Mouse (Mus musculus) lung, postnatal 14 days (tissue): Measurements from ENCODE around the gene Zbtb48.
A peak's percentile ranks its signal among the peaks of the same experiment; 100 is the strongest.
"Not testable (repeated sequence)": the region's sequence is repeated elsewhere in the genome, so short reads cannot be mapped to it uniquely, and the experiment has no call there.

Source experiments
- DNase-seq: peaks from one replicate; pipeline ENCODE4 v3.0.0; 2021

The Zbtb48 gene

DNA sequence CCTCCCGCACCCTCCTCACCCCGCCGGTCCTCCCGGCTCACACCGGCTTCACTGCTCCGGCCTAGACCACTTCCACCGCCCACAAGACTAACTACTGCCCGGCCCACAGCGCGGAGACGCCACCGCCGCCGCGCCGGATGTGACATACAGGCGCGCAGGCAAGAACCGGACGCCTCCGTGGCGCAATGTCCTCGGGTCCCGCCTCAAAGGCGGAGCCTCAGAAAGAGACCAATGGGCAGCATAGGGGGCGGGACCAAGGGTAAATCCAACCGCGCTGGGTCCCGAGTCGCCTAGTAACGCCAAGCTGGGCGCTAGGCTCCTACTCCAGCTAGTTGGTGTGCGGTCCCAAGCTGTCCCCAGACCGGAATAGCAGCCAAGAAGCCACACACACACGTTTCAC is at the start of gene Zbtb48:
Zbtb48 (minus strand) TSS at position 148 of the 400 bp plus-strand sequence.
- DNase-seq = peak; percentile 97

DNA sequence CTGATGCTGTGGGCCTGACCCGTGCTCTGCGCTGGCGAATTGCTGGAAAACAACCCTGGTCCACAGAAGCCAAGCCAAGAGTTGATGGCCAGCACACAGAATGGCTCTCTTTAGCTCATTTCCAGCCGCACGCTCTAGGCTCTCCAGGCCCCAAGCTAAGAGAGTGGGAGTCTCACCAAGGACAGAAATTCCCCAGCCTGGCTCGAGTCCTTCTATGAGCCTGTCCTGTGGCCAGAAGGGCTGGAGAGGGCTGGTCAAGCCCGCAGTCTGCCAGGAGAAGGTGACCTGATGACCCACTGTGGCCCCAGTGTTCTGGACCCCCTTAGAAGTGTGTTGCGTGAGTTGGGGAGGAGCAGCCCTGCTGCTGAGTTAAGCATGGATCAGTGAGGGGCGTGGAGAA is 49.7 kb upstream of the Zbtb48 start:
- no peak for DNase-seq

DNA sequence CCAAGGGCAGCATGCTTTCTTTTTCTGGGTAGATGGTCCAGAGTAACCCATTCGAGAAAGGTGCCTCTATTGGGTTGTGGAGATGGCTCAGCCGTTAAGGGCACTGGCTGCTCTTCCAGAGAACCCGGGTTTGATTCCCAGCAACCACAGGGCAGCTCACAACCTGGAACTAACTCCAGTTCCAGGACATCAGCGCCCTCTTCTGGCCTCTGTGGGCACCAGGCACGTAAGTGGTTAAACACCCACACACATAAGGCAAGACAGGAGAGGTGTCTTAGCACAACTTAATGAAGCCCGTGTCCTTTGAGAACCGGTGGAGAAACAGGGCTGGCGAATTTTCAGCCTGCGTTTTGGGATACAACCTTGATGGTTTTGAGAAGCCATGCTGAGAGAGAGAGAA is 47.1 kb upstream of the Zbtb48 start:
- DNase-seq = no peak

DNA sequence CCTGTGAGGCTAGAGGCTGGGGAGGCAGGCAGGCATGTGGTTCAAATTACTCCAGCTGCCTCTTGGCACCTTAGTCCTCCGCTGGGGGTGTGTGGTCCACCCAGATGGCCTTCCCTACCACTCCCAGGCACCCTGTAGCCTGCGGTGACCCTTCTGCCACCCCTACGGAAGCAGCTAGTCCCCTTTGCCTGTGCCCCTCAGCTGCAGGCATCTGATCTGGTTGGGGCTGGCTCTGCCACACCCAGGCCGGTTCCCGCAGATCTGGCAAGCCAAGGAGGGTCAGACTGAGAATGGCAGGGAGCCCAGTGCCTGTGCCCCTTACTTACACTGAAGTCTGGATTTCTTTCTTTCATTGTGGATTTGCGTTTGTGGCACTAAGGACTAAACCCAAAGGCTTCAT is 46.2 kb upstream of the Zbtb48 start:
- DNase-seq = no peak

DNA sequence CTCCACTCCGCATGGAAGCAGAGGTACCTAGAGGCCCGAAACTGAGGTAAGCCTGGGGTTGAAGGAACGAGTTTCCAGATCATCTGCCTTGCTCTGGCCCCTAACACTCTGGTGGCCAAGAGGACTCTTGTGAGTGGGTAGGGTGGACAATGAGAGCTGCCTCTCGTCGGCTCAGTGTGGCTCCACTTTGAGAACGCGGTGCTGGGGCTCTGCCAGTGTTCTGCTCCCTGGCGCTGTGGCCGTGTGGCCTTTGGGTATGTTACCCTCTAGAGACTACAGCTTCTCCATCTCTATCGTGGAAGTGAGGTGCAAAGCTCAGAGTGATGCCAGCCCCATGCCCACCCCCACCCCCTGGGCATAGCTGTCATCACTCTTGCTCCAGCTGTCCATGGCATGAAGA is 45.2 kb upstream of the Zbtb48 start:
- no peak for DNase-seq

DNA sequence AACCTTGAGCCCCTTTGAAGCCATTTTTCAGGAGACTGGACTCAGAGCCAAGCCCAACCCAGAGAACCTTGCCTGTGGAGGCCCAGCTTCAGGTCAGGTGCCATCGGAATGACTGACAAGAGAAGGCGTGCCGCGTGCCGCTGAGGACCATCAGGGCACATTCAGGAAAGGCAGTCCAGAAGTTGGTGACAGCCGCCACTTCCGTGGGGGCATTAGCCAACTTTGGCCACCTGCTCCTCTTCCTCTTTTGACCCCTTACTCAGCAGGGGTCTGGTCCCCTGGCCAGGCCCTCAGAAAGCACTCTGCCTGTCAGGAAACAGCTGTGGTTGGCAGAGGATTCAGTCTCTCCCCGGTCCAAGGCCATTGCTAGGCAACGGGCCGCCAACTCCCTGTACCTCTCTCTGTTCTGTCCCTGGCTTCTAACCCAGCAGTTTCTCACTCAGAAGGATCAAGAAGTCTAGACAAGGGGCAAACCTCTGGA is 44.7 kb upstream of the Zbtb48 start, which contains the start of gene Plekhg5:
Plekhg5 (plus strand) TSS at position 378 of the 481 bp plus-strand sequence.
- peak; percentile 50 for DNase-seq

DNA sequence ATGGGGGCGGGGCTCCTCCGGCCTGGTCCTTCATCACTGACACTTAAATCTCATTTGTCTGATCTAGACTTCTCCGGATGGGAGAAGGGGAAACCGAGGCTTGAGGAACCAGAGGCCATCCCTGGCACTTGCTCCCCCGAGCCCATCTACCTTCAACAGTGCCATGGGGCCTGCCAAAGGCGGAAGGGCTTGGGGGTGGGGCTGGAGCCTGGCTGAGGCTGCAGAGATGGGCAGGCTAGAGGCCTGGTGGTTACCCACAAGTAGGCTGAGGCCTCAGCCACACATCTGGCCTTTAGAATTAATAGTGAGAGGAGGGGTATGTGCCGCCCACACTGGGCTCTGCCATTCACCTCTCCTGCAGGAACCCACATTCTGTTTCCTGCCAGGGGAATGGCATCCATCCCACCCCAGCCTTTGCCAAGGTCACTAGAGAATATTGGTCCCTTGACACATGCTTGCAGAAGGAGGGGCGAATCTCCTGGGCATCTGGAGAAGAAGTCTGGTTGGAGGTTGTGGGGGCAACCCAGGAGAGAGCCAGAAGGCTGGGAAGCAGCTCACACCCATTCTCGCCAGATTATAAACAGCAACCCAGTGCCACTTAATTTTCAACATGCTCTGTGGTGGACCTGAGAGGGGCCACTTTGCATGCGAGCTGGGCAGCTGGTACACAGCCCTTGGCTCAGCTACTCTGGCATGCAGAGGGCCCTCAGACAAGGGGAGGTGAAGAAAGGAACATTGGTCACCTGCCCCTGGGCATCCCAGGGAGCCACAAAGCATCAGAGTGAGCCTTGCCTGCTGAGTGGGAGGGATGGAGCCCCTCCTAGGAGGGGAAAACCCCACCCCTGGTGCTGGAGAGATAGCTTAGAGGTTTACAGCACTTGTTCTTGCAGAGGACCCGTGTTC is 43.3 kb upstream of the Zbtb48 start:
- no peak for DNase-seq

DNA sequence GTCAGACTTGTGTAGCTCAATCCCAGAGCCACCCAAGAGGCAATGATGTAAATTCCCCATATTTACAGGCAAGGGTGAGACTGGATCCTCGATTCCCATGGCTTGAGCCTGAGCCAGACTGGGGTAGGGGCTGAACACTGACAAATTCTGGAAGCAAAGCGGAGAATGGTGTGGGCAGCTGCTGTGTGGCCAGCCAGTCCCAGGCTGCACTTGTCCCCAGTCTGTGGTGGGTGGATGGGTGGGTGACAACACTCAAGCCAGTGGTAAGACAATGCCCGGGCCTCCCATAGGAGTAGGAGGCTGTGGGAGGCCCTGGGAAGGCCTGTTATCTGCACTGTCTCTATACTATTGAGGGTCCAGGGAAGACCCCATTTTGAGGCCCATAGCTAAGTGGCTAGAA is 41.8 kb upstream of the Zbtb48 start:
- no peak for DNase-seq

DNA sequence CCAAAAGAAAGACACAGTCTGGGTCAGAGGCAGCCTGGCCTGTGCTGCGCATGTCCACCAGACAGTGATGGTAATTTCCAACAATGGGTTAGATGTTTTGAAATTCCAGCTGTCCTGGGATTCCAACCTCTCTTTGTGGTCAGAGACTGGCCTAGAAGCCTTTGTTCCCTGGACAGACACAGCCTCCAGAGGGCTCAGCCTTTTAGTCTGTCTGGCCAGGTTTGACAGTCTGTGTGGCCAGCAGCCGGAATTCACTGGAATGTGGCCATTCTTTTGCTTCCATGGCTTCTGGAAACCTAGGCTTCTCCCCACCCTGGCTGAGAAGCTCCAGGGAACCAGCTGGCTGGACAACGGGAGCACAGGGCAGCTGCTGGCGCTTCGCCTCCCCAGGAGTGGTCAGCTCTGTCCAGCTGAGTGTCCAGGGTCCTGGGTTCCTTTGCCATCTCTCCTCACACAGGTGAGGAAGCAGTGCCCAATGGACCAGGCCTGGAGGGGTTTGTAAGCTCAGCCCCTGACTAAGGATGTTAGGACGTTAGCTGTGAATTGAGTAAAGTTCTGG is 40.8 kb upstream of the Zbtb48 start:
- no peak for DNase-seq

DNA sequence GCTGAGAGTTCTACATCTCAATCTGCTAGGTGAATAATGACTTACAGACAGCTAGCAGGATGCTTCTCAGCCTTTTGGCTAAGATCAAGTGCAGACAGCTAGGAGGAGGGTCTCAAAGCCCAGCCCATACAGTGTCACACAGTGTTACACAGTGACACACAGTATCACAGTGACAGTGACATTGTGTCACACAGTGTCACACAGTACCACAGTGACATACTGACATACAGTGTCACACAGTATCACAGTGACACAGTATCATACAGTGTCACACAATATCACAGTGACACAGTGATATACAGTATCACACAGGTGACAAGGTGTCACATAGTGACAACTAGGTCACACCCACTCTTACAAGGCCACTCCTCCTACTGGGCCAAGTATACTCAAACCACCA is 39.8 kb upstream of the Zbtb48 start:
- DNase-seq = no peak

DNA sequence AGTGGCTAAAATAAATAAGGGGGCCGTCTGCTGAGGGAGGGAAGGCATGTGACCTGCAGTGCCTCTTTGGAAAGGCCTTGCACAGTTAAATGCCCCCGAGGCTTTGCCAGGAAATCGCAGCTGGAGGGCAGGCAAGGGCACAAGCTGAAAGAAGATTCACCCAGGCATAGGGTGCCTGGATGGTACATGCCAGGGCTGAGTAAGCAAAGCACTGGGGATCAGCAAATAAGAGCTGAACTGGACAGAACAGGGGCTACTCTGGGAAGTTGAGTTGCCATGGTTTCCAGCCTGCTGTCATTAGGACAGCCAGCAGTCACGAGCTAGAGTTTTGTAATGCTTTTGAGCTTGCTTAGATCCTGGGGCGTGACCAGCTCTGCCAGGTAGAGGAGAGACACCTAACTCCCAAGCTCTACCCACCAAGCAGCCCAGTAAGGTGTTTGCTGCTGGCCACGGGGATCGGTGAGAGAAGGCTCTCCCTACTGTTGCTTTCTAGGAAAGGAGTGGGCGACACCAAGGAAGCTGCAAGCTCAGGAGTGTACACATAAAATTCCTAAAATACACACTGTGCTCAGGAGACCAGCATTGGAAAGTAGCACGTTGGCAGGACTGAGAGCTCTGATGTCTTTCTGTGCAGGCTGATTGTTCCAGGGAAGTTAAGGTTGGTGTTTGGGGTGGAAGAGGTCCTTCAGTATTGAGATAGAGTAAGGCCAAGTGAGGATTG is 35.1 kb upstream of the Zbtb48 start:
- DNase-seq = no peak

DNA sequence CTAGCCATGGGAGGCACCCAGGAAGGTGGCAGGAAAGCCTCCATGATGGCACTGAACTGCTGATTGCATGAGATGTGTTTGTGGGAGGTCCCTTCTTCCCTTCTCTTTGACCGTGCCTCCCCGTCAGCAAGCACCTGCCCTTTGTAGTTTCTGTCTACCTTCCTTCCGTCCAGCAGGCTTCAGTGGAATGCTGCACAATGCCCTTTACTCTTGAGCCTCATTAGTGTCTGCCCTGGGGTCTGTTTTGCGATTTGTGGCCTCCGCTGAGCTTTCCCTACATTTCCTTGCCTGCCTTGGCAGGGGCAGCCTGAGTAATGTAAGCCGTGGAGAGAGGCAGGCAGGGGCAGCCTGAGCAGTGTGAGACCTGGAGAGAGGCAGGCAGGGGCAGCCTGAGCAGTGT is 17.1 kb upstream of the Zbtb48 start:
- no peak for DNase-seq

DNA sequence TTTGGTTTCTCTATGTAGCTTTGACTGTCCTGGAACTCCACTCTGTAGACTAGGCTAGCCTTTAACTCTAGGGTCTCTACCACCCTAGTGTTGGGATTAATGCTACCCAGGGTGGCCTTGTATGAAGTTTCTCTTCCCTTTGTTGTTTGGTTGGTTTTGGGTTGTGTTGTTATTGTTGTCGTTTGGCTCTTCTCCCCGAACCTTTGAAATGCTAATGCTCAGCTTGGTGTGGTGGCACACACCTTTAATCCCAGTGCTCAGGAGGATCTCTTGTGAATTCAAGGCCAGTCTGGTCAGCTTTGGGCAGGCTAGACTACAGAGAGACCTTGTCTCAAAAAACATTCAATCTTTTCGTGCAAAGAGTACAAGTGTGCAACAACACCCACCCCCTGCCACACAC is 15.7 kb upstream of the Zbtb48 start:
- no peak for DNase-seq

DNA sequence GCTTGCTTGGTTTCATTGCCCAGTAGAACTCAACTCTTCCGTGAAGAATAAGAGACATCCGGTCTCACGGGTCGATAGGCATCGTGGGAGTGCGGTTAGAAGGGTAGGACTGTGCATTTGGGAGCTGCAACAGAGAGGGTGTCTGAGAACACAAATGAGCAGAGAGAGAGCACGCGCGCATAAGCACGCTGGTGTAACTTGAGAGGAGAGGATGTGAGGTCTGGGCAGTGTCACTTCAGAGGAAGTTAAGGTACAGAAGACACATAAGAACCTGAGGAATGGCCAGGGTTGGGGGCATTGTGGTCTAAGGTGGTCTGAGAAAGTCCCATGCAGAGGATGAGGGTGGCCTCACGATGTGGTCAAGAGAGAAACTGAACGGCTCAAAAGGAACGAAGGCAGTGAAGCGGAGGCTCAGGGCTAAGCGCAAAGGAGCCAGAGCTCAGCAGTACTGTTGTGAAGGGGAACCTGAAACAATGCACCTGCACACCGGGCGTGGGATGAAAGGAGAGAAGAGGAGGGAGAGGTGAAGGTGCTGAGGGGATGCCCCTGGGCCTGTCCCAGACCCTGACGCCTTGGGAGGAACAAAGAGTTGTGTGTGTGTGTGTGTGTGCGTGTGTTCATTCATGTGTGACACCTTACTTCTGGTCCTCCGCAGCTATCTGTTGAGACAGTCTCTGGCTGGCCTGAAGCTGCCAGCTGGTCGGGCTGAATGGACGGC is 14.6 kb upstream of the Zbtb48 start:
- DNase-seq = no peak

DNA sequence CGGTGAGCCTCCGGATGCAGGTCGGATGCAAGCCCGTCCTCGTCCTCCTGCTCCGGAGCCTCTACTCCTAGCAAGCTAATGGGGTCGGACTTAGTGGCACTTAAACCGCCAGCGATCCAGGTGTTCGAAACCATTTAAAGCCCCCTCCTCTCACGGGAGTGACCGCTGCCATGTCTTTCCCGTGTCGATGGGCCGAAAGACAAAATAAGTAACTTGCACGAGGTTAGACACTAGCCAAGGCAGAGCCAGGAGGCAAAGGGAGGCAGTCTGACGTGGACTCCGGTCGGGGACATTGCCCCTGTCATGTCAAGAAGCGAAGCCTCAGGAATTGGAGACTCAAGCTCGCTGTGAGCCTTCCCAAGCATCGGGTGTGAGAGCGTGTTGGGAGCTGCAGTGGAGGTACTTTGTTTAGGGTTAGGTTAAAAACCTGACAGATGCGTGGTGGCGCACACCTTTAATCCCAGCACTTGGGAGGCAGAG is 12.4 kb upstream of the Zbtb48 start:
- DNase-seq = no peak

DNA sequence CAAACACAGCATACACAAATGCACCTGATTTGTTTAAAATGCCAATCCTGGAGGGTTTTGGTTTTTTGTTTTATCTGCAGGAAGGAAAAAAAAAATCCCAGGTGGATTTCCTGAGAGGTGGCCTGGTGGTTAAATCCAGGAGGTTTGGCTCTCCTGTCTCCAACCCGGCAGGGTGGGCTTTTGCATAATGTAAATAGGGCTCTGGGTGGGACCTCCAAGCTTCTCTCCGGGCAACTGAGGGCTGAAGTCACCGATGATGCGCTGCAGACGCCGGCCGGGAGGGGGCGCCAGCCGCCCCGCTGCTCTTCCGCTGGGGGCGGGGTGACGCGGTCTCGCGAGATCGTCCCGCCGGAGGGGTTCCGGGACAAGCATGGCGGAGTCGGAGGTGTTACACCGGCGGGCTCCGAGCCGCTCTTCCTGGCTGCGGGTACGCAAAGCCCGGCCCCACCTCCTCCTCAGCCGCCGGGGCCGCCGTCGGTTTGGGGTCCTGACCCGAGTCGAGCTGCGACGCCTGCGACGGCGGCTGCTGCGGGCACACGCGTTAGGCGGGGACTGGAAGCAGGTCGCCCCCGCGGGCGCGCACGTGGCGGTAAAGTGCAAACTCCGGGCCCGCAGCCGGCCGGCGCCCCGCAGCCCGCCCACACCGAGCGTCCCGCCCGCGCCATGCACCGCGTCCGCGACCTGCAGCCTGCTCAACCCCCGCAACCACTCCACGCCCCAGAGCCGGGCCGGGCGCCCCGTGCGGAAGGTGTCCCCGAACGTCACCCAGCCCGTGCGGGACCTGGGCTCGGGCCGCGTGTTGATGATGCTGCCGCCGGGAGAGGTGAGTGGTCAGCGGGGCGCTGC is 11.7 kb upstream of the Zbtb48 start, which contains the start of gene Nol9:
Nol9 (plus strand) TSS at position 337 of the 846 bp plus-strand sequence.
- DNase-seq = peak; percentile 96

DNA sequence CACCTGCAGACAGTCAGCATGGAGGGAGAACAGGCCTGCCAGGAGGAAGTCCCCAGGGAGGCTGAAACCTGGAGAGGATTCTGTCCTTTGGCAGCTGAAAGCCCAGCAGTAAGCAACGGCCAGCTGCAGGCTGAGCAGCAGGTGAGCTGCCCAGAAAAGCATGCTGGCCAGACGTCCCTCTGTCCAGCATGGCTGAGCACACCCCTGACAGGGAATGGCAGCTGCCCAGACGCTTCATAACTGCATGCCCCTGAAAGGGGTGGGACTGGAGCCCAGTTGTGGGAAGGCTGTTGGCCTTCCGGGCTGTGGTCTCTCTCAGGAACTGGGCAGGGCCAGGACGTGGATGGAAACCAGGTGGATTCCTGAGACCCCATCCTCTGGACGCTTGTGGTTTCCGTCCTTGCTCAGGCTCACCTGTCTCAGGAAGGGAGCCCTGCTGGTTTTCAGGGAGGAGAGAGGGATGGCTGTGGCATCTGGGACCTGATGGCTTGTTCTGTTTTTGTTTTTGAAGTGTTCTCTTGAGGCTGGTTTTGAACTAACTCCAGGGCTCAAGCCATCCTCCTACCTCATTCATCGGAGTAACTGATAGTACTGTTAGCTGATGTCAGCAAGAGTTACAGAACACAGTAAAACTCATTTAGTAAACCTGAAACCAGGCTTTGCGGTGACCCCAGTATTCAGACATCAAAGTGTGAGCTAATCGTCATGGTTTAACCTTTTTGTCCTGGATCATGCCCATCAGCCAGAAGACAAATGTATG is 10.9 kb upstream of the Zbtb48 start, which contains the start of gene Tas1r1:
Tas1r1 (minus strand) TSS at position 344 of the 760 bp plus-strand sequence.
- DNase-seq = no peak

DNA sequence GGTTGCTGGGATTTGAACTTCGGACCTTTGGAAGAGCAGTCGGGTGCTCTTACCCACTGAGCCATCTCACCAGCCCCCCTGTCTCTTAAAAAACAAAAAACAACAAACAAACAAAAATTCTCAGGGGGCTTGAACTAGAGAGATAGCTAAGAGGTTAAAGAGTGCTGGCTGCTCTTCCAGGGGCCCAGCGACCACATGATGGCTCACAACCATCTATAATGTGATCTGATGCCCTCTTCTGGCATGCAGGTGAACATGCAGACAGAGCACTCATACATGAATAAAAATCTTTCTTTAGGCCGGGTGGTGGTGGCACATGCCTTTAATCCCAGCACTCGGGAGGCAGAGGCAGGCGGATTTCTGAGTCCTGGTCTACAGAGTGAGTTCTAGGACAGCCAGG is 9.0 kb upstream of the Zbtb48 start:
- not testable (repeated sequence) for DNase-seq

DNA sequence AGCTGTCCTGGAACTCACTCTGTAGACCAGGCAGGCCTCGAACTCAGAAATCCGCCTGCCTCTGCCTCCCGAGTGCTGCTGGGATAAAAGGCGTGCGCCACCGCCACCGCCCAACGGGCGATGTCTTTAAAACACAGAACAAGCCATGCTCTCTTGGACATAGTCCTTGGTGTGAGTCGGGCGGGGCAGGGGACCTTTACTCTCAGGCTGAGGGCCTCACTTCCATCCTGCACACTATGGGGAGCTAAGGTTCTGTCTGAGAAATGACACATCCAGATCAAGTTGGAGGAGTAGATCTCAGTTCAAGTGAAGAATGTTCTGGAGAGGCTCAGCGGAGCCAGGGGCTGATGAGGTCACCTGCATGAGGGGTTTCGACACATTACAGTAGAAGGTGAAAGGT is 5.5 kb upstream of the Zbtb48 start:
- no peak for DNase-seq

DNA sequence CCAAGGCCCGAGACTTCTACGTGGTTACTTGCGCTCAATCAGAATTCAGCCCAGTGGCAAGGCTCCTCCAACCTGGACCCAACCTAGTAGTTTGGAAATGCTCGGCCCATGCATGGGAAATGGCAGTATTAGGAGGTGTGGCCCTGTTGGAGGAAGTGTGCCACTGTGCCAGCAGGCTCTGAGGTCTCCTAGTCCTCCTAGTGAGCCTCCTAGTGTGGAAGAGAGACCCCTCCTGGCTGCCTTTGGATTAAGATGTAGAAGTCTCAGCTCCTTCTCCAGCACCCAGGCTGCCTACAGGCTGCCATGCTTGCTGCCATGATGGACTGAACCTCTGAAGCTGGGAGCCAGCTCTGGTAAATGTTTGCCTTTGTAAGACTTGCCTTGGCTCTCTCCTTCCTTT is 2.5 kb upstream of the Zbtb48 start:
- no peak for DNase-seq

DNA sequence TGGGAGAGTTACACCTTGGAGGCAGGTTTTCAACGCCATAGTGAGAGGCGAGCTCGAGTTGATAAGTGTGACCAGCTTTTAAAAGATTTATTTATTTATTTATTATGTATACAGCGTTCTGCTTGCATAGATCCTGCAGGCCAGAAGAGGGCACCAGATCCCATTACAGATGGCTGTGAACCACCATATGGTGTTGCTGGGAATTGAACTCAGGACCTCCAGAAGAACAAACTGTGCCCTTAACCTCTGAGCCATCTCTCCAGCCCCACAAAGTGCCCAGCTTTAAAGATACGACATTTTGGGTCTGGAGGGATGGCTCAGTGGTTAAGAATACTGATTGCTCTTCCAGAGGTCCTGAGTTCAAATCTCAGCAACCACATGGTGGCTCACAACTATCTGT is 1.6 kb upstream of the Zbtb48 start:
- no peak for DNase-seq
